Mouse (Mus musculus): ENCODE results near the gene Zfp541.

DNA sequence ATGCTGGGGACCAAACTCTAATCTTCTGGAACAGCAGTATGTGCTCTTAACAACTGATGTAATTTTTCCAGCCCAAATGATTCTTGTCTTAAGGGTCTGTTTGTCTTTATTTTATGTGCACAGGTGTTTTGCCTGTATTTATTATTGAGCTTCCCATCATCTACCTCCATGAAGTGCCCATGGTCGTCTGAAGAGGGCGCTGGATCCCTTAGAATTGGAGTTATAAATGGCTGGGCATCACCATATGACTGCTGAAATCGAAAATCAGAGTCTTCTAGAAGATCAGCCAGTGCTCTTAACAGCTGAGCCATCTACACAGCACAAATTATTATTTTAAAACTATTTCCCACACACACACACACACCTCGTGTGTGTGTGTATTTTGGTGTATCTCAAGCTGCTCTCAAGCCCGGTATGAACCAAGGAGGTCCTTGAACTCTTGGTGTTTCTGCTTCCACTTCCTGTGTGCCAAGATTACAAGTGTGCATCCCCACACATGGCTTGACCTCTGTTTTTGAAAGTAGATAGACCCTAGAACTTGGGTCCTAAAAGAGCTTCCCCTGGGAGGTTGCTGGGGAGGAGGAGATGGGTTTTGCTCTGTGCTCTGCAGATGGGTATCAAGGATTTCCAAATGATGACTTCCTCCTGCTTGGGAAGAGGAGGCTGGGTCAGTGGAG, 5.0 kb upstream of the Zfp541 start:
- TF ChIP-seq CTCF (conservative IDR thresholded peaks at IDR 0.05; ENCODE audit: low read length), result peak; percentile 47
- no peak for TF ChIP-seq POU5F1 (IDR thresholded peaks at IDR 0.05; ENCODE audit: borderline replicate concordance, low read length)
